Mouse (Mus musculus) 416B (cell line): ENCODE measurements around the gene Sept9.
A peak's percentile ranks its signal among the peaks of the same experiment; 100 is the strongest.

ENCODE experiments used
- DNase-seq: peaks from one replicate; pipeline ENCODE4 v3.0.0; 2011; ENCODE audit warnings: low read depth

Sept9 gene

GRCm38 (mm10) chr11:117176304-117176703 lies 23.2 kb upstream of the Sept9 start:
- peak; percentile 75 for DNase-seq

DNA sequence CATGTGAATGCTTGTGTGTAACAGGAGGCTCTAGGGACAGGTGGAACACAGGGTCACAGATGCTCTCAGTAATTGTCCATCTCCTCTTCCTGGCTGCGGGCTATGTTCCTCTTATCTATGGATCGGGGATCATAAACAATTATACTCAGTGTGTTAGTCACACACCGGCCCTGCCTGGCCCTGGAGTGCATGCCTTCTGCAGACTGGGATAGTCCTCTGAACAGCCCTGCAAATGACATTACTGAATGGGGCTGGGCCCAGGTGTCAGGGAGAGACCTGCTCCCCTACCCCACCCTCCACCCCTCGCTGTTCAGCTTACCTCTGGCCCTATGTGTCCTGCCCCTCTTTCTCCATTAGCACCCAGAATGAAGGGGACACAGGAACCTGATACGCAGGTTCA lies 22.6 kb upstream of the Sept9 start:
- DNase-seq, result no peak

GRCm38 (mm10) chr11:117177303-117177979 lies 22.0 kb upstream of the Sept9 start:
- peak; percentile 86 for DNase-seq

DNA sequence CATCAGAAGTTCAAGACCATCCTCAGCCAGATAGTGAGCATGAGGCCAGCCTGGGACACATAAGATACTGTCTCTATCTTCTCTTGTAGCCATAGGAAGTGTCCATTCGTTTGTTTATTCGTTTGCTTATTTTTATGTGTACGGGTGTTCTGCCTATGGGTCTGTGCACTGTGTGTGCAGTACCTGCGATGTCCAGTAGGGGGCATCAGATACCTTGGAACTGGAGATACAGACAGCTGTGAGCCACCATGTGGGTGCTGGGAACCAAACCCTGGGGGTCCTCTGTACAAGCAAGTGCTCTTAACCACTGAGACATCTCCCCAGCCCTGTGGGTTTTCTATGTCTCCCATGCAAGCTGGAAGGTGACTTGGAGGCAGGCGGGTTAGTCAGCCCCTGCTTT lies 19.6 kb upstream of the Sept9 start:
- DNase-seq, result no peak

GRCm38 (mm10) chr11:117182808-117183207 lies 16.7 kb upstream of the Sept9 start:
- DNase-seq, result no peak

DNA sequence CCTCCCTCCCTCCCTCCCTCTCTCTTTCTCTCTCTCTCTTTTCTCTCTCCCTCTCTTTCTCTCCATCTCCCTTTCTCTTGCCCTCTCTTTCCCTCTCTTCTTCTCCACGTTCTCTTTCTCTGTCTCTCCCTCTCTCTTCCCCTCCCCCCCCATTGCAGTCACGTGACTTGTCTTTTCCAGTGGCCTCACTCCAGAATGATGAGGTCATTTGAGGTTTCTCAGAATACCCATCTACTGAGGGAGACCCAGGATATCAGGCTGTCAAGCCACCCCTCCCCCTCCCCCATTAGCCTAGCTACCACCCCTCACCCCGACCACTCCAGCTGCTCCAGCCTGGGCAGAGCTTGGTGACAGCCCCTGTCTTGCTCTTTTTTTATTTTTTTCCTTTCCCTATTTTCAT lies 16.2 kb upstream of the Sept9 start:
- no peak for DNase-seq

DNA sequence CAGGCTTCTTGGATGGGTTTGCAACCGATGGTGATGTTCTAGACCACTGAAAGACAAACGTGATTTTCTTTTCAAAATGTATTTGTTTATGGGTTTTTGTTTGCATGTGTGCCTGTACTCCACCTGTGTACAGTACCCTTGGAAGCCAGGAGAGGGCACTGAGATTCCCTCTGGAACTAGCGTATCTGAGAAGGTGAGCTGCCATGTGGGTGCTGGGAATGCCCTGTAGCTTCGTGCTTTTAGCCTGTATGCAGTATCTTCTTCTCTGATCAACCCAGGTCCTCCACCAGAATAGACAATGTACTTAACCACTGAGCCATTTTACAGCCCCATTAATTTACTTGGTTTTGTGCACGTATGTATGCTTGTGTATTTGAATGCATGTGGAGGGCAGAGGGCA lies 15.6 kb upstream of the Sept9 start:
- DNase-seq, result no peak

- no peak for DNase-seq
Measured at GRCm38 (mm10) chr11:117185076-117185933, 14.2 kb upstream of the Sept9 start.

DNA sequence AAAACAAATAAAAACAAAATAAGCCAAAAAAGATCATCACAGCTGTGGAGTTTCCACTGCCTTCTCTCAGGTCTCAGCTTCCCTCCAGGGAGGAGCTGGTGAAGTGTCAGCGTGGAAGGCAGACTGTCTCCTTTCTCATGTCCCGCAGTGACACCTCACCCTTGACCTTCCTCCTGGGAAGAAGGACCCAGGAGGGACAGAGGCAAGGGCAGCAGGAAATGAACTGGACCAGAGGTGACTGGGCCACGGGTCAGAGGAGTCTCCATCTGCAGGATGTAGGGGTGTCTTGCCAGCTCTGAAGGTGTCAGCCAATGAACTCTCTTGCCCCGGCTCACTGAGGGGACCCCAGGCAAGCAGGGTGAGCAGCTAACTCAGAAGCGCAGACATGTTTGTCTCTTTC lies 7.9 kb upstream of the Sept9 start:
- no peak for DNase-seq

- no peak for DNase-seq
Measured at GRCm38 (mm10) chr11:117194475-117194937, 5.0 kb upstream of the Sept9 start.

DNA sequence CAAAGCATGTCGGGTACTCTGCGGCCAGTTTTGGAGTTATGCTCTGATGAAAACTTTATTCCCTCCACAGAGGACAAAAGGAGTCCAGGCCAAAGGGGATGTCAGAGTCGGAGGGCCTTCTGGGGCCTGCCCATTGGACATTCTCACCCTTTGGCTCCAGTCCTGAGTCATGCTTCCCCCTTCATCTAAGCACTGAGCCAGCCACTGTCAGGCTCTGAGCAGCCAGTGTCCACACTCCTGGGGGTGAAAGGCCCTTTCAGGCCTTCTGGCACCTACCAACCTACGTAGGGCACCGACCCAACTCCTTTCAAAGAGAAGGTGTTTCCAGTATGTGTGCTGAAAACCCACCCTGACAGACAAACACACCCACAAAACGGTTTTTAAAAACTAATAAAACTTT lies 3.8 kb upstream of the Sept9 start:
- DNase-seq, result no peak

GRCm38 (mm10) chr11:117196681-117197080 lies 2.8 kb upstream of the Sept9 start:
- DNase-seq, result peak; percentile 67

DNA sequence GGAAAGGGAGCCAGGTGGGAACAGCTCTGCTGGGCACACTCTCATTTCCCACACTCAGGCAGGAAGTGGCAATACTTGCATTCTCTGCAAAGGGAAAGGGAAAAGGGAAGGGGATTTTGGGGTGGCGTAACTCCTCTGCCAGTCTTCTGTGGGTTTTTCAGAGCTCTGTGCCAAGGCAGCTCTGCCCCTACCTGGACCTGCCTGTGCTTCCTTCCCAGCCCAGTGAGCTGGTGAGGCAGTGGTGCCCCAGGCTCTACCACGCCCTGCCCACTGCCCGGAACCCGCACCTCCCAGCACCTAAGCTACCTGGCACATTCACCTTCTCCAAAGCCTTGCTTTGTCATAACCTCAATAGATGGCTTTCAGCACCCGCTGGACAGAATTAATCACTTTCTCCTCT lies 1.3 kb upstream of the Sept9 start:
- DNase-seq, result peak; percentile 22

DNA sequence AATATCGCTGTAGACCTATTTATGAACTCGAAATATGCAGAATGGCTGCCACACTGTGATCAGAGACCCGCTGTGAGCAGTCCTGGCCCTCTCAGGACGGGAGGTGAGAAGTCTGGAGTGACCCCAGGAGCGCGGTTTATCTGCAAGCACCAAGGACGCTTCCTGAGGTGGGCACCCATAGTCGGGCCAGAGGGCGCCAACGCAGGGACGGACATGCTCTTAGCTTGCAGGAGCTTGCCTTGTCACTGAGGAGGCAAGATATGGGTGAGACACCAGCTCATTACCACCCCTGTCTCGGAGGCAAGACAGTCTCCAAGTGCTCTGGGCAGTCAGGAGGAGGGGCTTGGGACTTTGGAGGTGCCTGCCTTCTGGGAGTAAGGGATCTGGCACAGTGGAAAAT lies 2.4 kb downstream of the Sept9 start:
- DNase-seq, result no peak

DNA sequence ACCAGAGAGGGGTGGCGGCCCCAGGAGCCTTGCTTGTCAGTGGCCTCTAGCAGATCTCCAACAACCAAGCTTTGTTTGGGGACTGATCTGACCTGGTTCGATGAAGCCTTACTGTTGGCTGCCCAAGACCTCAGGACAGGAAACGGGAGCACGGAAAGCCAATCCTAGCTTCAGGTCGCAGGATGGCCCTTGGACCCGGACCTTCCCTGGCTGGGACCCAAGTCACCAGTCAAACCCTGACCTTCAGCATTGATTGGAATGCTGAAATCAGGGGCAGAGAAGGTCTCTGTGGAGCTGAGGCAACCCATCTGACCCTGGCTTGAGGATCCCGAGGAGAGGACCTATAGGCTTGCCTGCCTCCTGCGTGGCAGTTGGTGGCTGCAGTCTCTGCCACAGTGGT lies 5.1 kb downstream of the Sept9 start:
- DNase-seq, result no peak

DNA sequence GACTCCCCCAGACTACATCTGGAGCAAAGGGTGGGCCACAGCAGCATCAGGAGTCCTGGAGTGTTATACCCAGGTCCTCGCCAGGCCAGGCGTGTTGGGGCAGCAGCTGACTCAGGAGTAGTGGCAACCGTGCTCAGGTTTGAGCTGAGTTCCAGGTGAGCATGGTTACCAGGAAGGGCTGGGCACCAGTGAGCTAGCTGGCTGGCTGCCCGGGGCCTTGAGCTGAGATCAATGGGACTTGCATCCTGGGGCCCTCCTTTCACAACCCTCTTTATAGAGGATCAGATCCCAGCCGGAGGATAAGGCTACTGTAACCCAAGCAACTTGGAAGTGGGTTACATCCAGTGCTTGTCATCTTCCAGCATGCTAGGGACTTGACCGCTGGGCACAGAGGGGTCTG lies 5.6 kb downstream of the Sept9 start:
- DNase-seq, result no peak

- peak; percentile 56 for DNase-seq
Measured at GRCm38 (mm10) chr11:117205447-117205846, 6.0 kb downstream of the Sept9 start.

- DNase-seq, result no peak
Measured at GRCm38 (mm10) chr11:117207436-117207835, 8.0 kb downstream of the Sept9 start.

DNA sequence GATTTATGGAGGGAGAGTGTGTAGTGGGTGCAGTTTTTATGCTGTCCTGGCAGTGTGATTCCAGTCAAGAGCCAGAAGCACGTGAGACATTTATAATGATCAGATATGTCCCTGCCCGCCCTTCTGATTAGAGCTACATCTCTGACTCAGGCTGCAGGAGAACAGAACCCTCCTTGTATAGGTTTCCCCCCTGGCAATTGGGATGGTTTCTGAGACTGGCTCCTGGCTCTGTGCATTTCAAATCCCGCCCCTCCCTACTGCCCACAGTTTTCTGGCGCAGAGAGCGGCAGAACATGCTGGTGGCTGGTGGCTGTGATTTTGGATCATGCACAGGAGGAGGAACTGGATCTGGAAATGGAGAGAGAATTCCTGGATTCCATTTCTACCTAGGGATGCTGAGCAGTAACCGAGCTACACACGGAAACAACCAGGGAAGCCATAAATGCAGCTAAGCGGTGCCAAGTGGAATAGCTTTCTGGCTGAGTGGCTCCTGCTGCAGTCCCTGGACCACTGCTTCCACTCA lies 8.8 kb downstream of the Sept9 start:
- no peak for DNase-seq

- DNase-seq, result no peak
Measured at GRCm38 (mm10) chr11:117216713-117217112, 17.3 kb downstream of the Sept9 start.

- DNase-seq, result no peak
Measured at GRCm38 (mm10) chr11:117218070-117218469, 18.6 kb downstream of the Sept9 start.

DNA sequence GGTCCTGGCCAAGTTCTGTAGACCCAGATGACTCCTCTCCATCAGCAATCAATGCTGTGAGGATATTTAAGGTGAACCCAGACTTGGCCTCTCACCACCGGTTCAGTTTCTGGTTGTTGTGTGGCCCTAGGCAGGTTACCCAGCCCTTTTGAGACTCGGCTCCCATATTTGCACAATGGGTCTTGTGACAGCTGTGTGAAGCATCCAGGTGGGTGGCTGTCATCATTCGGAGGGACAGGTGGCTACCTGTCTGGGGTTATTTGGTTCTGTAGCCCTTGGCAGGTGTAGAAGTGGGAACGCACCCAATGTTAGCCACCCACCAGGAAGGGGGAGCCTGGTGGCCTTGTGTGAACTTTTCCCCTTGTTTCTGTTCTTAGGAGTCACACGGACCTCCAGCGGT lies 19.0 kb downstream of the Sept9 start:
- DNase-seq, result no peak

- no peak for DNase-seq
Measured at GRCm38 (mm10) chr11:117220777-117221176, 21.3 kb downstream of the Sept9 start.
